Mouse (Mus musculus) adrenal gland, postnatal 4 days (tissue): ENCODE measurements around the gene Ccdc188. TPM values are rescaled to one million over a fixed set of nuclear protein-coding genes. Genes with fewer than 3 reads are reported as not detected.

Source experiments
- DNase-seq, 2 experiments: peaks; one replicate each; pipeline ENCODE4 v3.0.0; 2021 to 2022; ENCODE audit warnings: low spot score in 2 of 2, mixed read lengths in 2 of 2
- total RNA-seq, 2 experiments: library from RNA; stranded (reverse); gene quantifications; 2 replicates each; pipeline ENCODE4 v1.2.3; 2021

Gene Ccdc188
- total RNA-seq, 2 experiments from 2014 or later = not detected

GRCm38 (mm10) chr16:18201620-18202019, 16.1 kb upstream of the Ccdc188 start:
- DNase-seq = no peak

- DNase-seq = no peak
Measured at GRCm38 (mm10) chr16:18202061-18202460, 15.6 kb upstream of the Ccdc188 start.

GRCm38 (mm10) chr16:18203430-18204091, 14.1 kb upstream of the Ccdc188 start:
- no peak for DNase-seq

GRCm38 (mm10) chr16:18210701-18211416, 6.8 kb upstream of the Ccdc188 start:
- DNase-seq = peak in 1 of 2 experiments; percentile 46

- peak; percentile 72 to 76 for DNase-seq
Measured at GRCm38 (mm10) chr16:18211417-18212171, 6.1 kb upstream of the Ccdc188 start.

- DNase-seq = no peak
Measured at GRCm38 (mm10) chr16:18213689-18214088, 4.0 kb upstream of the Ccdc188 start.

GRCm38 (mm10) chr16:18214858-18215257, 2.8 kb upstream of the Ccdc188 start:
- DNase-seq = no peak

GRCm38 (mm10) chr16:18218580-18218996, 909 bp downstream of the Ccdc188 start:
- no peak for DNase-seq

GRCm38 (mm10) chr16:18220001-18220400, 2.3 kb downstream of the Ccdc188 start:
- DNase-seq = no peak

GRCm38 (mm10) chr16:18220856-18221542, 3.3 kb downstream of the Ccdc188 start:
- DNase-seq = no peak

- DNase-seq = no peak
Measured at GRCm38 (mm10) chr16:18221543-18221898, 3.8 kb downstream of the Ccdc188 start.

GRCm38 (mm10) chr16:18222188-18222587, 4.5 kb downstream of the Ccdc188 start:
- no peak for DNase-seq

GRCm38 (mm10) chr16:18227187-18227586, 9.5 kb downstream of the Ccdc188 start:
- DNase-seq = no peak

- no peak for DNase-seq
Measured at GRCm38 (mm10) chr16:18227897-18228422, 10.3 kb downstream of the Ccdc188 start.

- DNase-seq = no peak
Measured at GRCm38 (mm10) chr16:18228856-18229255, 11.2 kb downstream of the Ccdc188 start.

- DNase-seq = no peak
Measured at GRCm38 (mm10) chr16:18229622-18230021, 11.9 kb downstream of the Ccdc188 start.

GRCm38 (mm10) chr16:18230617-18231016, 12.9 kb downstream of the Ccdc188 start:
- no peak for DNase-seq

- no peak for DNase-seq
Measured at GRCm38 (mm10) chr16:18231047-18231446, 13.4 kb downstream of the Ccdc188 start.

- DNase-seq = no peak
Measured at GRCm38 (mm10) chr16:18231451-18231850, 13.8 kb downstream of the Ccdc188 start.

- DNase-seq = no peak
Measured at GRCm38 (mm10) chr16:18233451-18233850, 15.8 kb downstream of the Ccdc188 start.
